Mouse (Mus musculus) forebrain, postnatal 0 days (tissue): ENCODE measurements around the gene Ccnb2. TPM values are rescaled to one million over a fixed set of nuclear protein-coding genes. Genes with fewer than 3 reads are reported as not detected.
A peak's percentile ranks its signal among the peaks of the same experiment; 100 is the strongest.

ENCODE experiments used
- ATAC-seq: fragments of 200-750 bp; cut with Nextera tagmentation; 2 replicates; pipeline ENCODE4 v1.8.0; 2017; ENCODE audit warnings: mild to moderate bottlenecking, moderate library complexity
- DNase-seq: peaks from one replicate; pipeline ENCODE4 v3.0.0-alpha.2; 2015
- H3K27ac ChIP-seq: fragments of 300-500 bp; sonication (generic); 2 replicates; pipeline ENCODE4 v1.5.1; 2014; ENCODE audit warnings: low read depth, mild to moderate bottlenecking, antibody characterized with exemption, low read length, moderate library complexity, mixed read lengths
- H3K27me3 ChIP-seq: fragments of 300-500 bp; sonication (generic); 2 replicates; pipeline ENCODE4 v1.6.1; 2014; ENCODE audit warnings: mild to moderate bottlenecking, low read length, mixed read lengths; ENCODE audit not compliant: insufficient read depth
- H3K36me3 ChIP-seq: fragments of 300-500 bp; sonication (generic); 2 replicates; pipeline ENCODE4 v1.6.1; 2014; ENCODE audit warnings: mild to moderate bottlenecking, moderate library complexity; ENCODE audit not compliant: insufficient read depth
- H3K4me1 ChIP-seq: fragments of 300-500 bp; sonication (generic); 2 replicates; pipeline ENCODE4 v1.6.1; 2014; ENCODE audit warnings: antibody characterized with exemption; ENCODE audit not compliant: insufficient read depth
- H3K4me2 ChIP-seq: fragments of 300-500 bp; sonication (generic); 2 replicates; pipeline ENCODE4 v1.6.1; 2014; ENCODE audit warnings: low read depth, mild to moderate bottlenecking, moderate library complexity
- H3K4me3 ChIP-seq: fragments of 300-500 bp; sonication (generic); 2 replicates; pipeline ENCODE4 v1.5.1; 2014; ENCODE audit warnings: low read depth, low read length, mixed read lengths
- H3K9ac ChIP-seq: fragments of 300-500 bp; sonication (generic); 2 replicates; pipeline ENCODE4 v1.6.1; 2014; ENCODE audit warnings: mild to moderate bottlenecking
- H3K9me3 ChIP-seq: fragments of 300-500 bp; sonication (generic); 2 replicates; pipeline ENCODE4 v1.6.1; 2016; ENCODE audit warnings: low read length
- CTCF ChIP-seq: sonication (generic); IDR thresholded peaks from 2 replicates; pipeline ENCODE4 v1.5.1; 2016; ENCODE audit warnings: antibody characterized with exemption, control low read depth, low read depth
- WGBS: fragments of 180-500 bp; shearing (Covaris S2); extraction: QIAGEN DNeasy Blood & Tissue Kit; methylation state at CpG from one replicate; pipeline ENCODE4 v1.1.7; 2014; 5-methylcytosine and 5-hydroxymethylcytosine counted together
- polyA plus RNA-seq: library from polyadenylated mRNA; unstranded; fragments of >200 nt; fragmentation: Nextera tagmentation; extraction: Ambion mirVana; gene quantifications from 2 replicates; pipeline ENCODE4 v1.2.1, GENCODE M21; 2015
- total RNA-seq: library from RNA; depleted of rRNA; stranded (reverse); fragments of >200 nt; gene quantifications from 2 replicates; pipeline ENCODE4 v1.2.3, GENCODE M21; 2014

The Ccnb2 gene
- total and polyA plus RNA-seq, 2 experiments from 2014 or later: 9.9 to 17.9 TPM

DNA sequence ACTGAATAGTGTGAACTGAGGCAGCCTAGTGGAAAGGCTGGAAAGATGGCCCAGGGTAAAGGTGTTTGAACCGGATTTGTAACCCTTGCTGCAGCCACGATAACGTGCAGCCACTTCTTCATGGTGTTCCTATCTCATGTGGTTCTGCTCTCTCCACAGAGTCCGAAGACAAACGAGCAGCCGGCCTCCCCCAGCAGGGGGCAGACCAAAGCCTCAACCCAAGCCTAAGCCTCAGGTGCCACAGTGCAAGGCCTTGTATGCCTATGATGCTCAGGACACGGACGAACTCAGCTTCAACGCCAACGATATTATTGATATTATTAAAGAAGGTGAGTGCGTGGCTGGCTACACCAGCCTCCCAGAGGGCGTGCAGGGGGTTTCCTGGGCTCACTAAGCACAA, 25.7 kb downstream of the Ccnb2 start:
- Histone ChIP-seq H3K9me3 (no peaks in the 10 kb centered on the region), H3K4me1 (no peaks in the 10 kb centered on the region), H3K4me2 (no peak overlapping the region), H3K27me3 (no peaks in the 10 kb centered on the region), H3K9ac (no peak overlapping the region), H3K27ac (no peak overlapping the region), H3K36me3 (no peaks in the 10 kb centered on the region), H3K4me3 (no peak overlapping the region)
- TF ChIP-seq CTCF: peak; percentile 32
- ATAC-seq (no peak), DNase-seq (no peak)
- 84% methylated on average over 12 of the region's 12 CpGs for WGBS

- Histone ChIP-seq H3K9me3 (no peaks in the 10 kb centered on the region), H3K27me3 (no peaks in the 10 kb centered on the region), H3K36me3 (no peaks in the 10 kb centered on the region), H3K27ac (no peak overlapping the region), H3K4me2 (0 out of 2 replicates have a peak overlapping the region, but pooled peaks have one; percentile 3), H3K4me3 (no peak overlapping the region), H3K4me1 (no peaks in the 10 kb centered on the region), H3K9ac (no peak overlapping the region)
- peak; percentile 76 for TF ChIP-seq CTCF
- peak; percentile 81 for DNase-seq
- ATAC-seq: peak; percentile 90
- 14% methylated on average over 6 of the region's 6 CpGs for WGBS
These were observed 28.8 kb downstream of the Ccnb2 start for GRCm38 (mm10) chr9:70392563-70392907.

GRCm38 (mm10) chr9:70391660-70392562, 29.4 kb downstream of the Ccnb2 start:
- ATAC-seq (no peak; the same call in 1 of the 2 replicates), DNase-seq (no peak)
- Histone ChIP-seq H3K27ac (no peak overlapping the region), H3K9me3 (no peaks in the 10 kb centered on the region), H3K4me2 (0 out of 2 replicates have a peak overlapping the region, but pooled peaks have one; percentile 3), H3K4me1 (no peaks in the 10 kb centered on the region), H3K27me3 (no peaks in the 10 kb centered on the region), H3K4me3 (no peak overlapping the region), H3K9ac (no peak overlapping the region), H3K36me3 (no peaks in the 10 kb centered on the region)
- 68% methylated on average over 12 of the region's 12 CpGs for WGBS
- no peak for TF ChIP-seq CTCF

DNA sequence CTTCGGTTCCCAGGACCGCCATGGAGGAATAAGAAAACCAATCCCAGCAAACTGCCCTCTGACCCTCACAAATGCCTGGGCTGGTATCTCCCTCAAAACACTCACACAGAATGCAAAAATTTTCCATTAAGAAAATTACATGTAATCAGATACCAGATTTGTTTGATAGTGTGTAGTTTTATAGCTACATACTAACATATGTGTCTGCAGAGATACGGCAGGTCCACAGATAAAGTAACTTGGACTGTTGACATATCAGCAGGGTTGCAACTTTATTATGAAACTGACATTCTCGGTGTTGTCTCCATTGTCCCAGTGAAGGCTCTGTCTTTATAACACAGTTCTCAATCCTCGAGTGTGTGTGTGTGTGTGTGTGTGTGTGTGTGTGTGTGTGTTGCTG, 30.3 kb downstream of the Ccnb2 start:
- WGBS: 87% methylated on average over 5 of the region's 5 CpGs

DNA sequence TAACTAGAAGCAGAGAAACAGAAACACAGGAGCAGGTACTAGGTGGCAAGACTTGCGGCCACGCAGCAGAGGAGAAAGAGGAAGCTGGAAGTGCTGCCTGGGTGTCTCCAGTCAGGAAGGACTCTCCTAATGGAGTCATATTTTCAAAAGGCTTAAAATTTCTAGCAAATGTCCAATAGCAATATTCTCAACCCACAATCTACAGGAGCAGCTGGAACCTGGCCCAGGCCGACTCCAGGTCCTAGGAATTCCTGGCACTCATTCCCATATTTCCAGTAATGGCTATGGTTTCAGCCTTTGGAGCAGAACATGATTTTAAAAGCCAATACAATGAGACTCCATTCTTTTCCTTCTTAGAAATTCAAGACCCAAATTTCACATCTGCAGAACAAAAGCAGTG, 31.8 kb downstream of the Ccnb2 start:
- DNase-seq (no peak), ATAC-seq (no peak)
- Histone ChIP-seq H3K36me3 (no peaks in the 10 kb centered on the region), H3K4me1 (no peaks in the 10 kb centered on the region), H3K27me3 (no peaks in the 10 kb centered on the region), H3K27ac (no peak overlapping the region), H3K9ac (no peak overlapping the region), H3K4me3 (no peak overlapping the region), H3K4me2 (no peak overlapping the region), H3K9me3 (no peaks in the 10 kb centered on the region)
- no peak for TF ChIP-seq CTCF
- 85% methylated on average over 3 of the region's 3 CpGs for WGBS

More for the DNA sequence above, 30.3 kb downstream of the Ccnb2 start:
- no peak overlapping the region for H3K9ac ChIP-seq
- no peak for ATAC-seq
- no peaks in the 10 kb centered on the region for H3K36me3 ChIP-seq
- TF ChIP-seq CTCF: no peak
- no peak overlapping the region for H3K4me3 ChIP-seq
- no peaks in the 10 kb centered on the region for H3K27me3 ChIP-seq
- H3K4me1 ChIP-seq: no peaks in the 10 kb centered on the region
- no peak overlapping the region for H3K27ac ChIP-seq
- no peaks in the 10 kb centered on the region for H3K9me3 ChIP-seq
- no peak for DNase-seq
- H3K4me2 ChIP-seq: no peak overlapping the region

DNA sequence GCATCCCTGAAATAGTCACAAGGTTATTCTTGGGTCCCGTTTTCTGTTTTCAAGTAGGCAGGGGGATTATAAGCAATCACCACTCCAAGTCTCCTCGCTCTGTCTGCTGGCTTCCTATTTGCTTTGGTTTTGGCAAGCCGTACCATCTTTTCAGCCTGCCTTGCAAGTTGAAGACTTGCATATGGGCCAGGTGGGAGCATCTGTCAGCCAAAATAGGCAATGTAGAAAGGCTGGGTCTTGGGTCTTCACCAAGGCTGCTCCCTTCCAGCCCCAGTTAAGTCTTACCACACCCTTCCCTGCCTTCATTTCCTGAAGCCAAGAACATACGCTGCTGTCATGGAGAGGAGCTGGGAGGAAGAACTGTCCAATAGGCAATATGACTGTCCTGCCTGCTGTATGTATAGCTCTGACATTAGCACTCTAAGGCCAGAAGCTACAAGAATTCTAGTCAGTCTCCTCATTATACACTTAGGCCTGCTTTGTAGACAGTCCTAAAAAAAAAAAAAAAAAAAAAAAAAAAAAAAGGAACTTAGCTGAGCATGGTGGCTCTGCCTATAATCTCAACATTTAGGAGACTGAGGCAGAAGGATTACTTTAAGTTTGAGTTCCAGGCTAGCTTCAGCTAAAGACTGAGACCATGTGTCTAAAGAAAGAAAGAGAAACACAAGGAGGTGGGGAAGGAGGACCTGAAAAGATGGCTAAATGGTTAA, 33.8 kb downstream of the Ccnb2 start:
- Histone ChIP-seq H3K9ac (no peak overlapping the region), H3K4me2 (no peak overlapping the region), H3K27me3 (no peaks in the 10 kb centered on the region), H3K27ac (no peak overlapping the region), H3K9me3 (no peaks in the 10 kb centered on the region), H3K36me3 (no peaks in the 10 kb centered on the region), H3K4me3 (no peak overlapping the region), H3K4me1 (no peaks in the 10 kb centered on the region)
- no peak for TF ChIP-seq CTCF
- DNase-seq: peak; percentile 52
- peak; percentile 12; the same call in 1 of the 2 replicates for ATAC-seq
- WGBS: 65% methylated on average over 4 of the region's 4 CpGs
